In genomic region chr14:30457436-30457835, GRCm38 (mm10) we compare ENCODE assay signal across 18 mouse cellular contexts. TPM values are rescaled to one million over a fixed set of nuclear protein-coding genes. Genes with fewer than 3 reads are reported as not detected.
DNase-seq lines count a peak whose midpoint lies in the region; ATAC-seq lines count a peak whose summit lies in the region.
"Had no signal": no experiment of that assay in that cellular context is flagged by ENCODE, and none has a peak within 500 bp of the region (broad histone marks: within the 10 kb centered on the region; RNA-seq: fewer than 3 reads in every experiment).

No protein-coding gene starts in this region.

- DNase-seq in frontal cortex, postnatal 10 days (ENCODE audit: low spot score in 2 of 2) = no peak
- peak; percentile 55 to 75 for DNase-seq in left cerebral cortex, adult 18-20 months (ENCODE audit: low spot score in 2 of 2)
- DNase-seq in left cerebral cortex, adult 11 months (ENCODE audit: low spot score) = no peak
- peak; percentile 49 to 87 for DNase-seq in left cerebral cortex, postnatal 25 days (ENCODE audit: low spot score in 2 of 2)
- peak; percentile 45 for DNase-seq in right cerebral cortex, postnatal 25 days
- no peak for DNase-seq in spleen, postnatal 14 days (ENCODE audit: low spot score in 2 of 2)
- no peak for DNase-seq in gastrocnemius, postnatal 36 days
- DNase-seq: adrenal gland, adult 8-10 months; cerebellum, adult 11 months; cerebellum, postnatal 14 days; forebrain, postnatal 0 days; gastrocnemius, postnatal 10 days; lung, adult 2 months; thymus, adult 2 months had no signal

- peak; percentile 67 for ATAC-seq in frontal cortex, adult (ENCODE audit: low TSS enrichment)
- ATAC-seq: forebrain, postnatal 0 days; hindbrain, embryonic 16.5 days; intestine, embryonic 16.5 days; liver, embryonic 12.5 days had no signal

- intact Hi-C loops in left cerebral cortex, postnatal 25 days (cut with DNase I) = loop anchor here (1.0 to 5.0 kb wide), 4 partner anchors 90 to 332 kb away; no protein-coding TSS in a partner anchor
- intact Hi-C loops in gastrocnemius, postnatal 36 days (cut with DNase I) = no loop called here

RNA-seq across cellular contexts. Expression of gene Dcp1a, which starts 21.9 kb away (rescaled TPM):
- 10 to 100 TPM; 21.3 to 21.5 TPM for total RNA-seq in left cerebral cortex, adult 18-20 months (2021)
- total RNA-seq in left cerebral cortex, postnatal 25 days (2021) = 10 to 100 TPM; 19.5 to 21.5 TPM
- total RNA-seq in gastrocnemius, postnatal 36 days (2021) = 1 to 10 TPM; 5.5 to 7.6 TPM

RNA-seq across cellular contexts. Expression of gene Cacna1d, which starts 33.8 kb away (rescaled TPM):
- 10 to 100 TPM; 44.1 to 45.4 TPM for total RNA-seq in left cerebral cortex, adult 18-20 months (2021)
- 10 to 100 TPM; 43.1 to 59.1 TPM for total RNA-seq in left cerebral cortex, postnatal 25 days (2021)
- total RNA-seq in gastrocnemius, postnatal 36 days (2021) = under 1 TPM; 0.26 to 0.91 TPM

Comparison
In these comparisons a context has a peak if more than half of its experiments do, and no peak if none do; other contexts are left out.
1. DNase-seq: peak in left cerebral cortex, adult 18-20 months (2 of 2), left cerebral cortex, postnatal 25 days (2 of 2) and right cerebral cortex, postnatal 25 days (single experiment); none in frontal cortex, postnatal 10 days (0 of 2), left cerebral cortex, adult 11 months (single experiment), spleen, postnatal 14 days (0 of 2) and gastrocnemius, postnatal 36 days (0 of 2).
2. RNA of gene Cacna1d, which starts 33.8 kb away (total RNA-seq): 43.1 to 59.1 TPM in left cerebral cortex, postnatal 25 days and 44.1 to 45.4 TPM in left cerebral cortex, adult 18-20 months; 0.26 to 0.91 TPM in gastrocnemius, postnatal 36 days; every median in the first group is over 10 times any median in the second.